Mouse (Mus musculus) right cerebral cortex, postnatal 10 days (tissue): ENCODE data around the gene Lamtor4.
A peak's percentile ranks its signal among the peaks of the same experiment; 100 is the strongest.

Experiments used
- DNase-seq, 2 experiments: peaks; one replicate each; pipeline ENCODE4 v3.0.0; 2021; ENCODE audit warnings: low spot score in 2 of 2

The Lamtor4 gene

DNA sequence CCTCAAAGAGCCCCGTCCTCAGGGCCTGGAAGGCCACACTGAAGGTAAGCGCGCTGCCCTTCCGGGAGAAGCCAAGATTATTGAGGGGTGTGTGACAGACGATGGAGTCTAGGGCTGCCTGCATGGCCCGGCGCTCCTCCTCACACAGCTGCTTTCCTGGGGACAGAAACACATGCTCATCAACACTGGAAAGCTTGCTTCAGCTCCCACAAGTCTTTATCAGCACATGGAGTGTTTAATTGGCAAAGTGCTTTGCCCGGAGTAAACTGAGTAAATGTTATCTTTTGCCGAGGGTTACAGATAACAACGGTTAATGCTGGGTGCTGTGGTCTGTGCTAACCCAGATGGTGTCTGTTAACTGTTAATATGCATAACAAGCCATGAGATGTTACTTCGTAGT, 5.6 kb downstream of the Lamtor4 start:
- DNase-seq: no peak

GRCm38 (mm10) chr5:138262001-138262400, 6.7 kb downstream of the Lamtor4 start:
- DNase-seq: no peak

- no peak for DNase-seq
Measured at GRCm38 (mm10) chr5:138262582-138263240, 7.4 kb downstream of the Lamtor4 start.

GRCm38 (mm10) chr5:138263260-138264206, 8.3 kb downstream of the Lamtor4 start, which contains the start of gene BC037034:
Gene BC037034 (minus strand): TSS chr5:138264033.
- peak; percentile 96 for DNase-seq

GRCm38 (mm10) chr5:138264207-138264578, 8.9 kb downstream of the Lamtor4 start:
- no peak for DNase-seq

DNA sequence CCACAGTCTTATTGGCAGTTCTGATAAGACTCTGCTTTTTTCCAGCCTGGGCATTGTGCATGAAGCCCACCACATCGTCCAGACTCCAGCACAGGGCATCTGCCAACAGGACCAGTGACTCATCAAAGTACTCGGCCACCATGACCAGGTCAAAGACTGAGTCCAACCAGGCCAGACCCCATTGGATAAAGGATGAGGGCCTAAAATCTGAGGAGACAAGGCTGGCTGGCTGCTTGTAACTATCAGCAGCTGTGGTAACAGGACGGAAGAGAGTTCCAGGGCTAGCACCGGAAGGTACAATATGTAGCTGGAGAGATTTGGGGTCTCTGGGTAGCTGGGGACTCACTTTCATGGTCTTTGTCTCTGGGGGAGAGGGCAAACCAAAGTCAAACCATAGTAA, 10.4 kb downstream of the Lamtor4 start:
- no peak for DNase-seq

- DNase-seq: no peak
Measured at GRCm38 (mm10) chr5:138267114-138267513, 11.8 kb downstream of the Lamtor4 start.

- DNase-seq: no peak
Measured at GRCm38 (mm10) chr5:138268980-138269379, 13.7 kb downstream of the Lamtor4 start.

GRCm38 (mm10) chr5:138271232-138271631, 15.9 kb downstream of the Lamtor4 start:
- DNase-seq: no peak

DNA sequence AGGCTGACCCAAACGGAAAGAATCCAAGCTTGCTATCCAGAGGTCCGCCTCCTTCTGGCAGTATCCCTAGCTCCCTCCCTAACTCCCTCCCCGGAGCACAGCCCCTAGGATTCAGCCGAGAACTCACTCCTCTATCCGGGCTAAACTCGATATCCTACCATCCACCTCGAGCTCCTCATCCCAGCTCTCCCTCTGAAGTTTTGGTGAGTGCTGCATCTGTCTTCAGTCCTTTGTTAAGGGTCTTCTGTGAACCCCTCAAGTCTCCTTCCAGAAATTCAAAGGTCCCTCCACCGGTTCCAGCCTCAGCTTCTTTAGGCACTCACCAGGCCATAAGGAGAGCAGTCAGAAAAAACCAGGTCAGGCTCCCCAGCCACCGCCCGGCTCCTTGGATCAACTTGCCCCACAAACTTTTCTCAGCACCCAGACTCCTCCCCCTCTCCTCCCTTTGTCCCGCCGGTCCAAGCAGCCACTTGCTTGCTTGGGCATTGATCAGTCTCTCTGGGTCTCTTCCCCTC, 17.2 kb downstream of the Lamtor4 start, which contains the start of gene Gal3st4:
Gene Gal3st4 (minus strand): TSS at position 432 of the 515 bp plus-strand sequence.
- no peak for DNase-seq

- DNase-seq: no peak
Measured at GRCm38 (mm10) chr5:138274186-138274585, 18.9 kb downstream of the Lamtor4 start.

DNA sequence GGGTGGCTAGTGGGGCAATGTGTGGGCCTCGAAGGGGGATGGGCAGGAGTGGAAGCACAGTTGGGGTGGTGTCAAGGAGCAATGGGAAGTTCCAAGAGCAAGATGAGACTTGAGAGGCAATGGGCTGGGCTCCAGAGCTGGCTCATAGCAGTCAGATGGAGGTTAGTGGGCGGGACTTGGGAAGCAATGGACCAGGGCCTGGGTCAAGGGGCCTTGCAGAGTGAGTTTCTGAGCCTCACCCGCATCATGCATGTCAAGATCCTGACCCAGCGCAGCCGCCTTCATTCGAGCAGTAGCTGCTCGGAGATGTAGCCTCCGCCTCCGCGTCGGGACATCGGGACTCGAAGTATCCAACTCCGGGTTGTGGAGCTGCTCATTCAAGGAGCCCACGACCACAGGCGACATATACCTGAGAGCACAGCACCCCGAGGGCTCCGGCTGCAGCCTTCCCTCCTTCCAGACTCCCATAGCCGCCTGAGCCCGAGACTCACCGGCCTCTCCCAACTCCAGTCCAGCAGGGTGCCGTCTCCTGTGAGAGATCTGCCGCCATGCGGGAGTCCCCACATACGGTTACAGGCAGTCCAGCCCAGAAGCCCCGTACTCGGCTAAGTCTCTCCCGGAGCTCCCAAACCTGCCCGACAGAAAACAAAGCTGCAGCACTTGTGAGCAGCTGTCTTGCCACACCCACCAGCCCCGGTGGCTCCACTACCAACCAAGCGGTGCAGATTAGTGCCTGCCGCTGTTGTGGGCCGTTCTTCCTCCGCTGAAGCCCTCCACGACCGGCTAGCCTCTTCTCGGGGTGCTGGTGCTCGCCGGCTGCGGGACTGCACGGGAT, 20.2 kb downstream of the Lamtor4 start:
- DNase-seq: no peak

DNA sequence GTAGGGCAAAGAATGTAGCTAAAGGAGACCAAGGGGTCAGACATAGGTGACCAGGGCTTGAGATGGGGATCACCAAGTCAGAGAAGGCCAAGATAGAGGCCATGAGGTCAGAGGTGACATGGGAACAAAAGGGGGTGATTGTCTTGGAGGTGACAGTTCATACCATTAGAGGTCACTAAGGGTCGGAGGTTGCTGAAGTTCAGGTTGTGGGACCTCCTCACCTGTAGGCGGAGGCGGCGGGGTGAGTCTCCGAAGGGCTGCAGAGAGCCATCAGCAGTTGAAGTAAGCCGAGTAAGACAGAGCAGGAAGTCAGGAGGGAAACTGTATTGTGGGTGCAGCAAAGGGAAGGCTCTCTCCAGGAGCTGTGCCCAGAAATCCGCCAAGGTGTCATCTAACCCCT, 22.7 kb downstream of the Lamtor4 start:
- peak in 1 of 2 experiments; percentile 23 for DNase-seq

DNA sequence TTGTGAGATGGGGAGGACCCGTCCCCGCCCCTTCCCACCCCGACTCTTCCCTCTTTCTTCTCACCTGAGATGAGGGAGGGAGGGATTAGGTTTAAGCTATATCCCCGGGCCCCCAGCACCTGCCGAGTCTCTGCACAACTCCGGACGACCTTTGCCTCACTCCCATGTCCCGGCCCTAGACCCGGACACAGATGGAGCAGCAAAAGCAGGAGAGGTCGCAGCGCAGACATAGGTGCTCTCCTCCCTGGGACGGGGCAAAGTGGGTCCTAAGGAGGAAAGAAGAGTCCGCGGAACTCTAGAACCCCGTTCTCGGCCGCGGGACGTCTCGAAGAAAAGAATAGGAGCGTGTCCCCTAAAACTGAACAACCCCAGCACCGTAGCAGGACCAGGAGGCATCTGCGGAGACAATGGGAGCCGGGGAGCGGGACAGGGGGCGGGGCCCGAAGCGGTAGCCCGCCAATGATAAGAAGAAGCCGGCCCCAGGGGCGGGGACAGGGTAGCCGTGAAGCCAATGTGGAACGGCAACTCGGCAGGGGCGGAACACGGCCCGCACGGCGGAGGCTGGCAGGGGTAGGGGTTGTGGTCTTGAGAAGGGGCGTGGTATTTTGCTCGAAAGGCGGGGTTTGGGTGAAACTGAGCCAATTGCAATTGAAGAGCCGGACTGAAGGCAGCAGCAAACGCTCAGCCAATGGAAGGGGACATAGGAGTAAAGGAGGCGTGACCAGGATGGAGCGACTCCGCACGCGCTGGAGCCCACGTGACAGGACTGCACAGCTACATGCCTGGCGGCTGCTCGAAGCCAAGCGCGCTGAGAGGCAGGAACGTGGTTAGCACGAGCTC, 24.5 kb downstream of the Lamtor4 start, which contains the start of the genes Gm43720, Gpc2 and Stag3:
Gene Gm43720 (minus strand): TSS at position 374 of the 840 bp plus-strand sequence.
Gene Gpc2 (minus strand): TSS at position 421 of the 840 bp plus-strand sequence.
Gene Stag3 (plus strand): TSS at position 656 of the 840 bp plus-strand sequence.
- peak; percentile 95 to 96 for DNase-seq

DNA sequence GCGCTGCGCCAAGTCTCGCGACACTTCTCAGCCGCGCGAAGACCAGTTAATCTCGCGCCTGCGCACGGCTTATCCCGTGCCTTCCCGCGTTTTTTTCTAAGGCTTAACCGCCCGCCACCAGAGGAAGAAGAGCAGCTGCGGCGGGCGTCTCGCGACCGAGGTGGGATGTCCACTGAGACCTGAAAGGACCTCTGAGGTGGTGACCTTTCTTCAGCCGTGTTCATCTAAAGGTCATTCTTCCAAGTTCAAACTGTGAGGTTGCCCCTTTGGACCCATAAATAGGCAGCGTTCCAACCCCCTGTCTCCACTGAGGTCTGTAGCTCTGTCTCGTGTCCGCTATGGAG, 25.1 kb downstream of the Lamtor4 start:
- DNase-seq: no peak

DNA sequence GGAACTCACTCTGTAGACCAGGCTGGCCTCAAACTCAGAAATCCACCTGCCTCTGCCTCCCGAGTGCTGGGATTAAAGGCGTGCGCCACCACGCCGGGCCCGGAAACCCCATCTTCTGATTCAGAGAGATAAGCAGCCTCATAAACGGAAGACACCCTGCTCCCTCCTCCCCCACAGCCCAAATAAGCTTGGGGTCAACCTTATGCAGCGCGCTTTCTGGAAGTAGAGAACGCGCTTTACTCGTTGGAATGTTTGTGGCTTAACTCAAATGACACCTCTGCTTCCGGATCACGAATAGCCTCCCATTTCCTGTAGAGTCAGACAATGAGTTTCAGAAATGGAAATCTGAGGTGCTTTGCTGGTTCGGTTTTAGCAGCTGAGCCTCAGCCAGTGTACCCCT, 25.5 kb downstream of the Lamtor4 start:
- DNase-seq: no peak

- no peak for DNase-seq
Measured at GRCm38 (mm10) chr5:138281798-138282197, 26.5 kb downstream of the Lamtor4 start.

DNA sequence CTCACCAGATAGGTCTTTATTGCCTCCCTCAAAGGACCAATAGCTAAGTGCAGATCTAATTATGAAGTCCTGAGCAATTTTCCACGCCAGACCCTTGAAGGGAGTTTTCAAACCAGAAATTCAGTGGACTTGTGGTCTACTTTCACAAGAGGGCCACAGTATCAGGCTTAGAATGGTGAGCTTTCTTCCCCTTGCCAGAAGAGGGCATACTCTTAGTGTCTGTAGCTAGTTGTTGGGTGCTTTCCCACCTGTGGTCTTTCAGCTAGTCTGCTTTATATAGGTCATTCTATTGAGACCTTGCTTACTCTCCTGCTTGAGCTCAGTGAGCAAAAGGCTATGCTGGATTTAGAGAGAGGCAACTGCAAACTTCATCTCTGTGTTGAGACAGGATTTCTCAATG, 28.3 kb downstream of the Lamtor4 start:
- DNase-seq: no peak

DNA sequence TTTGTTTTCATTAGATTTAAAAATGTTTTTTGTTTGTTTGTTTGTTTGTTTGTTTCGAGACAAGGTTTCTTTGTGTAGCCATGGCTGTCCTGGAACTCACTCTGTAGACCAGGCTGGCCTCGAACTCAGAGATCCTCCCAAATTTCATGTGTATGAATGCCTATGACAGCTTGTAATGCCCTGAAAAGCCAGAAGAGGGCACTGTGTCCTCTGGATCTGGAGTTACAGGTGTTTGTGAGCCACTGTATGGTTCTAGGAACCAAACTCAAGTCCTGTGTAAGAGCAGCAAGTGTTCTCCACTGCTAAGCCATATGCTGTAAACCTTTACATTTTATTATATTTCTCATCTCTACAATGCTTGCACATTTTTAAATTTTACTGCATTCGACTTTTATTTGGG, 32.6 kb downstream of the Lamtor4 start:
- no peak for DNase-seq

DNA sequence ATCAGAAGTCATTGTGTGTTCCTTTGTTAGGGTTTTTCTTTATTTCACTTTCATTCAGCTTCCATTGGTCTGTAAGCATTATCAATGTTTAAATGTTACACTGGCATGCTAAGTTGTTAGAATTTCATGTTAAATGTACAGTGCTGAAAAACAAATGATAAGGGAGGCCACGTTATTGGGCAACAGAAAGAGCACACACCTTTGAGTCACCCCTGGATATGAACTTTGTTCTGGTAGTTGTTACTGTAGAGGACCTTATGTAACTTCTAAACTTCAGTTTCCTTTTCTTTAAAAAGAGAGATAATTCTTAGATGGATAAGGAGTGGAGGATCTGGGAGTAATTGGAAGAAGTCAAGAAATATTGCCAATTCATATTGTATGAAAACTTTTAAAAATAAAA, 36.4 kb downstream of the Lamtor4 start:
- DNase-seq: no peak

DNA sequence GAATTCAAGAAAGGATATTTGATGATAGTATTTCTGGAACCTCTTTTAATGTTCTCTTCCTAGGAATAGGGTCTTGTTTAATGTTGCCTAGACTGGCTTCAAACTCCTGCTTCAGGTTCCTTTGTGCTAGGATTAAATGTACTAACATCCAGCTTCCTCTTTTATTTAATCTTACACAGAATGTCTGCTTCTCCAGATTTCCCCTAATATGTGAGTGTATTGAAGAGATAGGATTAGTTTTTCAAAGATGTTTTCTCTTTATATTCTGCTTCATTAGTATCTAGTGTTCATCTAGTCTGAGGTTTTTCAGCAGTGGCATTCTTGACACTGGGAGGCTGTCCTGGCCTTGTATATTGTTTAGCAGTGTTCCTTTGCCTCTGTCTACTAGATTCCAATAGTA, 38.9 kb downstream of the Lamtor4 start:
- DNase-seq: no peak
